In genomic region chr16:95348555-95348954, GRCm38 (mm10) we compare ENCODE assay signal across 15 mouse cellular contexts.
"Had no signal": no experiment of that assay in that cellular context is flagged by ENCODE, and none has a peak within 500 bp of the region (broad histone marks: within the 10 kb centered on the region; RNA-seq: fewer than 3 reads in every experiment).

No protein-coding gene starts in this region.

- H3K9me3 ChIP-seq: limb, embryonic 15.5 days; liver, embryonic 13.5 days; midbrain, embryonic 12.5 days had no signal

- H3K4me3 ChIP-seq: limb, embryonic 15.5 days; liver, embryonic 13.5 days; midbrain, embryonic 12.5 days had no signal

- H3K36me3 ChIP-seq: limb, embryonic 15.5 days; liver, embryonic 13.5 days; midbrain, embryonic 12.5 days had no signal

- H3K9ac ChIP-seq: limb, embryonic 15.5 days; liver, embryonic 13.5 days; midbrain, embryonic 12.5 days had no signal

- DNase-seq: kidney, adult 11 months; kidney, adult 9 months; kidney, postnatal 36 days; layer of hippocampus, adult 9-11 months; layer of hippocampus, postnatal 36 days; liver, embryonic 13.5 days; lung, adult 2 months; lung, postnatal 14 days; right cerebral cortex, adult 18-20 months; right cerebral cortex, postnatal 25 days; thymus, postnatal 4 days had no signal

- H3K4me2 ChIP-seq: limb, embryonic 15.5 days; liver, embryonic 13.5 days; midbrain, embryonic 12.5 days had no signal

- H3K27ac ChIP-seq: kidney, postnatal 0 days; limb, embryonic 15.5 days; liver, embryonic 13.5 days; midbrain, embryonic 12.5 days; stomach, postnatal 0 days had no signal

- H3K27me3 ChIP-seq: limb, embryonic 15.5 days; liver, embryonic 13.5 days; midbrain, embryonic 12.5 days had no signal

- H3K4me1 ChIP-seq: midbrain, embryonic 12.5 days had no signal
